Mouse (Mus musculus) kidney, postnatal 25 days (tissue): ENCODE results near the gene Slu7.

Experiments used
- DNase-seq, 2 experiments: peaks; one replicate each; pipeline ENCODE4 v3.0.0; 2021; ENCODE audit warnings: mixed read lengths in 2 of 2

Slu7 gene

DNA sequence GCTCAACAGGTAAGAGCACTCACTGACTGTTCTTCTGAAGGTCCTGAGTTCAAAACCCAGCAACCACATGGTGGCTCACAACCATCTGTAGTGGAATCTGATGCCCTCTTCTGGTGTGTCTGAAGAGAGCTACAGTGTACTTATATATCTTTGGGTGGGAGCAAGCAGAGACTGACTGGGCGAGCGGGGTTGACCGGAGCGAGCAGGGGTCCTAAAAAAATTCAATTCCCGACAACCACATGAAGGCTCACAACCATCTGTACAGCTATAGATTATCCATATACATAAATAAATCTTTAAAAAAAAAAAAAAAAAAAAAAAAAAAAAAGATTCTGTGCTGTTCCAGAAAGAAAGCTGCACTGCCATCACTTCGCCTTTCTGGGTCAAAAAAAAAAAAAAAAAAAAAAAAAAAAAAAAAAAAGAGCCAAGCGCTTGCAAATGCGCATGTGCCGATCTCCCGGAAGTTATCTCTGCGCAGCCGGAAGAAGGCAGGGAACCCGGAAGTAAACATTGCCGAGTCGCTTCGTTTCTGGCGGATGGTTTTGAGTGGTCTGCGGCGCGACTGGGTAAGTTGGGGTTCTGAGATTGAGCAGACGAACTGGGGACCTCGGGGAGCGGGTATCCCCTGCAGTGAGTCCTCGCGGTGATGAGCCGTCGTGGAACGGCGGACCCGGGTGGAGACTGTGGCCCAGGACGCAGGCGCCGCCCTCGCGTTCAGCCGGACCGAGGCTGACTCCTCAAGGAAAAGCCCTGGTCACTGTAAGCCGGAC lies at the start of gene Slu7:
Slu7 (plus strand) TSS at position 491 of the 770 bp plus-strand sequence.
- DNase-seq = peak; percentile 79 to 85

DNA sequence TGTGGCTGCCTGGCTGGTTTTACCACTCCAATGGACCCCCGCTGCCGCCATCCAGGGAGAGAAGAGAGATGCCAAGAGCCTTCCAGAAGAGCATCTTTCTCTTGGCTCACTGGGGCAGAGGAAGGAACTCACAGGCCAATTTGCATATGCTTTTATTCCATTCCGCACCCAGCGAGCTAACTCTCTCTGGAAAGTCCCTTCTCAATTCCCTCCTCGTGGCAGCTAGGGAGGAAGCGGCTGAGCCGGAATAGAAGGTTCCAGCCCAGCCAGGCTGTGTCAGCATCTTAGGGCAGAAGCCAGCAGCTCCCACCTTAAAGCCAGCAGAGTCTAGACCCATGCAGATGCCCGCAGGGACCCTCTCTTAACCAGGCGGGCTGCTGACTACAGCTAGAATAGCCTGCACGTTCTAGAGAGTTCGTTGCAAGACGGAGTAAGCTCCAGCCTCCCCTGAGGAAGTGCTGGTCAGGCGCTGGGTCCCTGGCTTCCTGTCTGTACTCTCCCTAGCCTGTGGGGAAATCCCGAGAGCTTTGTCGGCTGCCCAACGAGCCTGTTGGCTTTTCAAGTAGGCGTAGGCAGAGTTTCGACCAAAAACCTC lies 48.4 kb upstream of the Slu7 start:
- peak; percentile 63 to 74 for DNase-seq

DNA sequence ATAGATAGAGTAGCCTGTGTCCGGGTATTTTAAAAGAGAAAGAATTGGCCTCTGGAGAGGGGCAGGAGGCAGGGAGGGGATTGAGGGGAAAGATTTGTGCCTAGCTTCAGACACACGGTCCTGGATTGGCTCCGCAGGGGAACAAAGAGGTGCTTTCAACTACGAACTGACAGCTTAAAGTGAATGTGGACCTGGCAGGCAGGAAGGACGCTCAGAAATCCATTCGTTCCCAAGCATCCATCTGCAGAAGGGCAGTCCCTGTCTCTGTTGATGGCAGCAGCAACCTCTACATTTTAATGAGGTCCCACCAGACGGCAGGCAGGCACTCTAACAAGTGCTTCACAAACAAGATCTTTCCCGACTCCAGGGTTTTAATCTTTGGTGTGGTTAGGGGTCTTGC lies 47.8 kb upstream of the Slu7 start:
- DNase-seq = no peak

DNA sequence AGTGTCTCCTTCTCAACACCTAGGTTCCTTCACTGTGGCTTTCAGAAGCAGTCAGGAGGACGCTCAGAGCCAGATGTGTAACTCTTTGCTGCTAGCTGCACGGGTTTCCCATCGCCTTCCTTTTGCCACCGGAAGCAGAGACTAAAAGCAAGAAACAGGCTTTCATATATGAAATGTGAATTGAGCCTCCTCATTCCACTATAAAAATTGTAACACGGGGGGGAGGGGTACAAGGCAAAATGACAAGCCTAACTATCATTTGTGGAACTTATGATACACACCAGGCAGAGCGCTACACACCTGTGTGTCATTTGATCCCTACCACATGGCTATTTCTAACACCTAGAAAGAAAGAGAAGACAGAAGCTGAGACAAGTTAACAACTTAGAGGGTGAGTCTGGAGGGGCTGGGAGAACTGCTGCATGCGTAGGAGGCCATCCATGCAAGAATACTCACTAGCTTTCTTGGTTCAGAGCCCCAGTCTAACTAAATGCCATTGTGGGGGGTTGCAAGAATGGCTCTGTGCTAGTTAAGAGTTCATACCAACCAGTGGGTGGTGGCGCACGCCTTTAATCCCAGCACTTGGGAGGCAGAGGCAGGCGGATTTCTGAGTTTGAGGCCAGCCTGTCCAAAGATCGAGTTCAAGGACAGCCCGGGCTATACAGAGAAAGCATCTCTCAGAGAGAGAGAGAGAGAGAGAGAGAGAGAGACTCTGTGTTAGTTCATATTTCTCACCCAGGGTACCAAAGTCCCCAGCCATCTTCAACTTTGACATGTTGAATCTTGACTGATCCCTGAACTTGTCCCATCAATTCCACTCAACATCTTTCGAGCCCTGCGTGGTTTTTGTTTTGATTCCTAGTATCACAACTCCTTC lies 46.3 kb upstream of the Slu7 start:
- no peak for DNase-seq

DNA sequence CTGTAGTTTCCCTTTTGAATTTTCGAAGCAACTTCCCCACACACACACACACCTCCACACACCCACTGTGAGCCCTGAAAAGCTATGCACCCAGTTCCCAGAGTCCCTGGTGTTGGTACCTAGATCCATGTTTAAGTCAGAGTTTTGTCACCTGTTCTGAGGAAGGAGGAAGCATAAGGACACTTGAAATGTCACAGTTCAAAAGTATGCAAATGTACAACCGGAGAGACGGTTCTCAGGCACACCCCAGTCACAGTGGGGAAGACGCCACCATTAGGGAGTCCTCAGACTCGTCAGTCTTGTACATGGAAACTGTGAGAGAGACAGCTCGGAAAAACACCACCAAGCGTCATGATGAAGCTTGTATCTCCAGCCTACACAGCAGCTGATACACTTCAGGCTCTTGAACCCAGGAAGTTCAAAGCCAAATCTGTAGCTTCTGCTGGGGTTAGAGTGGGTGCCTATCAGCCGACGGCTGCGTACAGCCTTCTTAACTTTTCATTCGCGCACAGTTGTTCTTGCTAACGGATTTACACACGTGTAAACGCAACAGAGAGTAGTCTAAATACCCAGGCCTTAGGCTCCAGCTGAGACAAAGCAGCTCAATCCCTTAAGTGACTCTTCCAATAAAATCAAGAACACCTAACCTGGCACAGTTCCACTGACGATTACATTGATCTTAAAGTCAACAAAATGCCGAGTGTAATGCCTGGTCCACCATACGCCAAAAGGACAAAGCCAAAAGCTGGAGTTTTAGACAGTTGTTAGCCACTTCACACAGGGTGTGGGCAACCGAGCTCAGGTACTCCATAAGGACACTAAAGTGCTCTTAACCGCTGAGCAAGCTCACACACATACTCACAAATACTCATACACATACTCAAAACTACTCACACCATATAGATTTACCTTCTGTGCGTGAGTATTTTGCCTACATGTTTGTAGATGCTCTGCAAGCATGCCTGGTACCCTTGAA lies 45.1 kb upstream of the Slu7 start:
- no peak for DNase-seq

DNA sequence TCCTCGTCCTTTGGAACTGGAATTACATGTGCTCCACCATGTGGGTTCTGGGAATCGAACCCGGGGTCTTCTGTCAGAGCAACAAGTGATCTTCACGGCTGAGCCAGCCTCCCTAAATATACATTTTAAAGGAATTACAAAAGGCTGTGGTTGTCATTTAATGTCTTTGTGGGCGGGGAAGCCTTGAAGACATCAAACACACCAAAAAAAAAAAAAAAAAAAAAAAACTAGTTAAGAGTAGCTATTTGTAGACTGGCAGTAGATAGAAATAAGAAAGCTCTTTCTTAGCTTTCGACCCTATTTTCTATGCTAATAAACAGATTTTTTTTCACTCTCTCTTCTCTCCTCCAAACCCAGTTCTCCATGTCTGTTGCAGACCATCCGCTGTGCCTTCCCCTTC lies 44.4 kb upstream of the Slu7 start:
- DNase-seq = no peak

DNA sequence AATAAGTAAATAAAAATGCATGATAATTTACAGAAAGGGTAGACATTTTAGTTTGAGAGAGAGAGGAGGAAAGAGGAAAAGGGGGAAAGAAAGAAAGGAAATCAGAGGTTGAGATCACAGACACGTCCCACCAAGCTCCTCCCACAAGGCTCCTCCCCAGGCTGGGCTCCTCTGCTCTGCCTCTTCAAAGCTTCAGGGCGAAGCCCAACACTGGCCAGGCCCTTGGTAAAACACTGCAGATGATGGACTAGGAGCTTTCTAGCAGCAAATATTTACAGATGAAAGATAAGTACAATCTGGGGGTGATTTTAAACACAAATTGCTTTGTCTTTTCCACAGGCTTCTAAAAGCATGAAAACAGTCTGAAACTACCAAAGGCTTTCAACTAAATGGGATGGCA lies 40.8 kb upstream of the Slu7 start:
- DNase-seq = no peak

DNA sequence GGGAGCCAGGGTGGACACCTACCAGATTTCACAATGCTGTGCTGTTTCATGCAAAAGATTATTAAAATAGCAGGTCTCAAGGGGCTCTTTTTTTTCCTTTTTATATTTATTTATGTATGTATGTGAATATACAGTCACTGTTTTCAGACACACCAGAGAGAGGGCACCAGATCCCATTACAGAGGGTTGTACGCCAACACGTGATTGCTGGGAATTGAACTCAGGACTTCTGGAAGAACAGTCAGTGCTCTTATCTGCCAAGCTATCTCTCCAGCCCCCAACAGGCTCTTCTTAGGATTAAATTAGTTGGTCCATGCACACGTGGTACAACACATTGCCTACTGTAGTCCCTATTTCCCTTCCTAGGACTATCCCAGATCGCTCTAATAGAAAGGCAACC lies 40.2 kb upstream of the Slu7 start:
- no peak for DNase-seq

DNA sequence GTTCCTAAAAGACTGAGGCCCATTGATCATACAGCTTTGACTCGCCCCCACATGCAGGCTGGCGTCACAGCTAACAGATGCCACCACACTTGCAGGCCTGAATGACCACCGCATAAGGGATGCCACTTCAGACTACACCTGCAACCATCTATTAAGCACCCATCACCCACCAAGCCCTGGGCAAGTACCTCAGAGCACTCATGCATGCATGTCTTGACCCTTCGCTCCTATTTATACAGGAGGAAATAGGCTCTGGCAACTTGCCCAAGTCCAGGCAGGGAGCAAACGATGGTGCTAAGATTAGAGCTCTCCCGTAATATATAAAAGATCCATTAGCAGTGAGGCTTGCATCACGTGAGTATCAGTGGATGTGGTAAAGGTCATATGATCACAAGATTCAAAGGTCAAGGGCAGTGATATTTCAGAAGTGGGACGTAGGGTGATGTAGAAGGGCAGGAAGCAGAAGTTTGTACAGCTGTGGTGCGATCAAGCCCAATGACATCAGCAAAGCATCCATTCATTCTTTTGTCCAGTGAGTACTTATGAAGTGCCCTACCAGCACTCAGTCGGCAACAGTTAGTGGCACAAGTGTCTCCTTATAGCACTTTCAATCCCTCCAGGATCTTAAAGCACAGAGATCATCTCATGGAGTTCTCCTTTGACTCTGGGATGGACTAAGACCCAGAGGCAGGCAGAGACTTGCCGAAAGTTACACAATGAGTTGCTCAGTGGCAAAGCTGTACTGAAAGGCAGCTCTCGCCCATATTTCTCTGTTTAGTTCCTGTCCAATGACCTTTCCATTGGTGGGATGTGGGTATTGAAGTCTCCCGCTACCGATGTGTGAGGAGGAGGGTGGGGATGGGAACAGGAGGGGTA lies 38.2 kb upstream of the Slu7 start:
- DNase-seq = peak; percentile 55 to 56

DNA sequence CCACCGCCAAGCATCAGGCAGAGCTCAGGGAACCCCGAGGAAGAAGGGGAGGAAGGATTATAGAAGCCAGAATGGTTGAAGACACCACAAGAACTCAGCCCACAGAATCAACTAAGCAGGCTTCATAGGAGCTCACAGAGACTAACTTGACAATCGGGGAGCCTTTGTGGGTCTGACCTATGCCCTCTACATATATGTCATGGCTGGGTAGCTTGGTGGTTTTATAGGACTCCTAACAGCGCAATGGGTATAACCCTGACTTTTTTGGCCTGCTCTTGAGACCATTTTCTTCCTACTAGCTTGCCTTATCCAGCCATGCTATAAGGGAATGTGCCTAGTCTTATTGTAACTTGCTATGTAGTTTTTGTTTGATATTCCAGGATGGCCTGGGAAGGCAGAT lies 37.3 kb upstream of the Slu7 start:
- no peak for DNase-seq

DNA sequence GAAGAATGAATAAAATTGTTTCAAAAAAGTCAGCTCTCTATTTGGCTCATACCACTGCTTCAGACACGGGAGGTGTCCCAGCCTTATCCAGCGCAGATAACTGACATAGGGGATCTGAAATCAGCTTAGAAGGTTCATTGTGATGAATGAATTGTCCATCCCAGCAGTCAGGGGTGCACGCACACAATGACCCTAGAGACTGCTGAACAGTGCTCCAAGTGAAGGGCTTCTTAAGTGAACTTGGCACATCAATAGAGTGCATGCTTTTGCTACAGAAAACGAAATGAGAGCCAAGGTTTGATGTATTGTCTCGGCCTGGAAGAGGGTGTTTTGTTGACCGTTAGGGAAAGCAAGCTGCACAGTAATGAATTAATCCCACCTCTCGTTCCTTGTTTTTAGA lies 36.9 kb upstream of the Slu7 start:
- DNase-seq = no peak

DNA sequence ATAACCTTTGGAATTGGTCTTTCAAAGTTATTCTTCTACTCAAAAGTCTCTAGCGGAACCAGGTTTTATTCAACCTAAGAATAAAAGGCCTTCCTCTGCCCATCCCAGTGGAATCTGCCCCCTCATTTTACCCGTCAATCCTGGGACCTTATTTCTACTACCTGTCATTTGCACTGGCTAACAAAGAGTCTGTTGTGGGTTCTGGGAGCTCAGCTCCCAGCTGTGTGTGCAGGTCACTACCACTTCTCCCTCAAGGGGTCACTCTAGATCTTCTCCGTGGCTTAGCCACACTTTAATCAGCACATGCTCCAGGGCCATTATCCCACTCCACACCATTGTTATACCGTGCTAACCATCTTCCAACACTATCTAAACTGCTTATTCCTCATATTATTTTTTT lies 34.2 kb upstream of the Slu7 start:
- DNase-seq = peak in 1 of 2 experiments; percentile 33

DNA sequence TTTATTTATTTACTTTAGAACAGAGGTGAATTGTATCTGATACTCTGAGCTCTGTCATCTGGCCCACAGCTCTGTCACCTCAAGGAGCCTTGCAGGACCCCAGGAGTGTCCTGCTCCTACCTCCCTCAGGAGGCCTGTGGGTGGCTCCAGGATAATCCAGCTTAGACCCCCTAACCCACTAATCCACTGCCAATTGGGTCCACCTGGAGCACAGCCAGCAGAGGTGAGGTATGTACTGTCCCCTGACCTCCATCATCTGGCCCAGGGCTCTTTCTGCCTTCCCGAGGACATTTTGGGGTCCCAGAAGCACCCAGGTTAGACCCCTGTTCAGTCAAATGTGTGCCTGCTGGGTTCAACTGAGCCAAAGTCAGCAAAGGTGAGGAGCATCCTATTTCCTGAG lies 33.4 kb upstream of the Slu7 start:
- DNase-seq = no peak

DNA sequence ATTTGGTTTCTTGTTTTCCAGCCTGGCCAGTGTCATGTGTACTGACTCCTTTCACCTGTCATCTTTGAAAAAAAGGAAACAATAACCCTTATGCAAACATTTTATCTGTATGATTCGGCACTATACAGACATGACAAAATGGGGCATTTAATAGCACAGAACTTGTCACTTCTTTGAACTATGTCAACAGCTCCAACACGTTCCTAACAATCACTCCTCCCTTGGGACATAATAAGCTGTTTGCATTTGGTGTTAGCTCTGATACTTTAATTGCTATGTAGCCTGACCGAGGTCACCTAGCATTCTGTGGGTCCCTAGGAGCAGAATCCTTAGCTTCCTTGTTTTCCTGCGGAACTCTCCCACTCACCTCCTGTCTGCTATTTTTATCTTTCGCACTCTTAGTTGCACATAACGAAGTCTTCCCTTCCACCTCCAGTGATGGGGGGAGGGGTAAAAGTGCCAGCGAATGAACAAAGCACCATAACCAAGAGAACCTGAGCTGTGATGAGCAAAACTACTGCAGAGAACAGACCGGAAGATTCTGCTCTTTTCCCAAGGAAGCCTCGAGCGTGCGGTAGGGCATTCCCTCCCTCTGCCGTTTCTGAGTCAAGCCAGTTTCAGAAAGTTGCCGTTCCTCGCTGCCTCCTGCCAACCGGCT lies 29.3 kb upstream of the Slu7 start:
- no peak for DNase-seq

DNA sequence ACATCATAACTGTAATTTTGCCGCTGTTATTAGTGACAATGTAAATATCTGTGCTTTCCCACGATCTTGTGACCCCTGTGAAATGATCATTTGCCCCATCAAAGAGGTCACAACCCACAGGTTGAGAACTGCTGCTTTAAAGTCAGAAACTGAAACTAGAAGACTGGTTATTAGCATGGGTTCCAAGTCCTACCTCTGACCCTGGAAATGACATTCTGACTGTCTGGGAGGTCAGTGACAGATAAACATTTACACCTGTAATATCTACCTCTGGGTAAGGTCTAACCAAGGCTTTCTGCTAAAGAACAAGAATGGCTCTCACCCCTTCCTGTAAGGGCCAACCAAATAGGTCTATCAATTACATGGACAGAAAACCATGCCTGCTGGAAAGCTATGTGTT lies 24.7 kb upstream of the Slu7 start:
- no peak for DNase-seq

DNA sequence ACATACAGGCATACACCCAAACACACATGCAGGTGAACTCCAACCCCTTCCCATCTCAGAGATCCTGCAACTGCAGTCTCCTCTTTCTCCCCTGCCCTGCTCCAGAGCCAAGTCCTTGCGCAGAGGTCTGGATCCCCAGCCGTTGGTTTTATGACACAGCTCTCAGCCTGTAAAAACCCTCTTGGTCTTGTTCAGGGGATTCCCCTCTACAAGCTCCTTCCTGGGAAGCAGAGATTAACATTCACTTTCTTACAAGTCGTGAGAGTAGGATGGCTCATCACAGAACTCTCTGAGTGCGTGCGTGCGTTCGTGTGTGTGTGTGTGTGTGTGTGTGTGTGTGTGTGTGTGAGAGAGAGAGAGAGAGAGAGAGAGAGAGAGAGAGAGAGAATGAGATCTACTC lies 23.3 kb upstream of the Slu7 start:
- DNase-seq = no peak

DNA sequence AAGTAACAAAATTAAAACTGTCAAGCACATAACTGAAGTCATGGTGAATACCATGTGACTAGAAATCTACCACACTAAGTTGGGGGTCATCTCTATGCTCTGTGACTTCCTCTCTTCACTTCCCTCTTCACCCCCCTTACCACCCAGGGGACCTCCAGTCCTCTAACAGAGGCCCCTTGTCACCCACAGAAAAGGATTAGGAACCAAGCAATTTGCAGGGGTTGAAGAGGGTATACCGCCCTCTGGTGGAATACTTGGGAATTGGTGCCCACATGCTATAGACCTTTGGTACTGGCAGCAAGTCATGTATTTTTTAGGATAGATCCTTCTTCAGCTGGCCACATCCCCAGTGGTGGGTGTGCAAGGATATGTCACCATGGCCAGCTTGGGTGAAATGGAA lies 22.1 kb upstream of the Slu7 start:
- DNase-seq = peak; percentile 52 to 84

DNA sequence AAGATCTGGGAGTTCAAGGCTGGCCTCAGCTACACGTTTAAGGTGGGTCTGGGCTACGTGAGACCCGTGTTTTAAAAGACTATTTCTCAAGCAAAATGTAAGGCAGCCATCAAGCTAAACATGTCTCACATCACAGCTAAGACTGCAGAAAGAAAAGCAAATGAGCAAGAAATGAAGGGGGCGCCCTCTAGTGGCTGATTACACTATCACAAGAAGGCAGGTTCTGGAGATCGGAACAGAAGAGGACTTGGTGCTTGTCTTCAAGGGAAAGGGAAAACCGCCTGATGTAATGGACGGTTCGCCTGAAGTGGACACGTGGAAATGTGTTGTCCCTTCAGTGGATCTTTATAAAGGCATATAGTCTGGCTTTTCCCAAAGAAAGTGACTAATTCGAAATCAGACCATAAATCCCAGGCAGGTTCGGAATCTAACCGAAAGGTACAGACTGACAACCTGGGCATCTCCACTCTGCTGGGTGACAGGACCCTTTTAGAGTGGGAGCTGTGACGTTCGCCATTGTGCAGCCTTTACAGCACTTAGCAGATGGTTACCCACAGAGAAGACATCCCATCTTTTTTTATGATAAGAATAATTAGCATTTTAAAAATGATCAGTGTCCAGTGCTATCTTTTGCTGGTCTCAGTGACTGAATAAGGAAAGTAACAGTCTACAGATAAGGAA lies 20.6 kb upstream of the Slu7 start:
- DNase-seq = peak; percentile 73 to 90

DNA sequence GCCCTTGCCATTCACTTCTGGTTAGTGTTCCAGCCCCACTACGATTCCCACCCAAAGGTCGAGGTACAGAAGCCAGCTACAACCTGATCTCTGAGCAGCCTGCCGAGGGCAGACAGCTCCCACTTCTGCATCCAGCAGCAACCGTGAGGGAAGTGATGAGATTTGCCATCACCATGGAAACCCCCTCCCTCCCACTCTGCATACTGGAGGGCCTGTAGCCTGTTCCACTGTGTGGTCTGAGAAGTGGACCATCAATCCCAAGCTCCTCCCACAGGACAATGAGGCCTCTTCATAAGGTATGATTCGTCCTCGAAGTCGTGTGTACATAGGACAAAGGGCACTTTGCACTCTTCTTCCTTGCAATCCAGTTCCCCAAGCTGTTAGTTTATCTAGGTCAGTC lies 16.3 kb upstream of the Slu7 start:
- no peak for DNase-seq

DNA sequence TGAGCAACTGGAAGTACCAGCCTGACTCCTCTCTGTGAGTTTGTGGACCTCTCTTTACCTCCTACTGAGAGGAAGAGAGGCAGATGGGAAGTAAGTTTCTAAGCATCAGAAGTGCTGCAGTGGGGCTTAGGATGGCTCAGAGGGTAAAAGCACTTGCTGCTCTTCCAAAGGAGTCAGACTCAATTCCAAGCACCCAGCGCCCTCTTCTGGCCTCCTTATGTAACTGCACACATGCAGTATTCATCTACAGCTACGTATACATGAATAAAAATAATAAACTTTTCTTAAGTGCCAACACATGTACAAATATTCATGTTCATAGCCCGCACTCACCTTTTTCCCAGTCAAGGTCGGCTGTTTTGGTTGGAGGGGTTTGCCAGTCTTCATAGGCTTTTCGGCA lies 9.2 kb upstream of the Slu7 start:
- DNase-seq = no peak
